Mouse (Mus musculus) liver, adult 2 months (tissue): ENCODE data around the gene Kcnip4. TPM values are rescaled to one million over a fixed set of nuclear protein-coding genes. Genes with fewer than 3 reads are reported as not detected.

Experiments used
- DNase-seq: peaks from one replicate; pipeline ENCODE4 v3.0.0-alpha.2; 2011; ENCODE audit warnings: low read depth, low spot score; ENCODE audit errors: extremely low read depth
- H3K27ac ChIP-seq: fragments of 200-500 bp; replicated peaks from 2 replicates; pipeline ENCODE4 v1.5.1; 2012; ENCODE audit warnings: low read depth, mild to moderate bottlenecking, control low read depth, inconsistent platforms, low read length; ENCODE audit not compliant: insufficient read depth
- H3K27me3 ChIP-seq: fragments of 200-500 bp; 2 replicates; pipeline ENCODE4 v1.6.1; 2012; ENCODE audit warnings: mild to moderate bottlenecking, moderate library complexity, low read length, inconsistent platforms; ENCODE audit not compliant: control insufficient read depth, insufficient read depth
- H3K36me3 ChIP-seq: fragments of 200-500 bp; 2 replicates; pipeline ENCODE4 v1.6.1; 2012; ENCODE audit warnings: low read length, inconsistent platforms; ENCODE audit not compliant: control insufficient read depth, insufficient read depth
- H3K4me1 ChIP-seq: fragments of 200-500 bp; 2 replicates; pipeline ENCODE4 v1.6.1; 2011; ENCODE audit warnings: low read length; ENCODE audit not compliant: control insufficient read depth, insufficient read depth
- H3K4me3 ChIP-seq: fragments of 200-500 bp; 2 replicates; pipeline ENCODE4 v1.5.1; 2011; ENCODE audit warnings: low read depth, mild to moderate bottlenecking, control low read depth, low read length, moderate library complexity; ENCODE audit not compliant: insufficient read depth
- H3K79me2 ChIP-seq: fragments of 200-500 bp; 2 replicates; pipeline ENCODE4 v1.6.1; 2012; ENCODE audit warnings: inconsistent platforms, mild to moderate bottlenecking, low read length, moderate library complexity; ENCODE audit not compliant: control insufficient read depth, insufficient read depth
- H3K9ac ChIP-seq: fragments of 200-500 bp; 2 replicates; pipeline ENCODE4 v1.6.1; 2012; ENCODE audit warnings: low read depth, mild to moderate bottlenecking, control low read depth, inconsistent platforms, low read length
- CTCF ChIP-seq: fragments of 200-500 bp; IDR thresholded peaks from 2 replicates; pipeline ENCODE4 v1.5.1; 2011; ENCODE audit warnings: low read depth, low read length, control low read depth
- POLR2A ChIP-seq: fragments of 200-500 bp; IDR thresholded peaks from 2 replicates; pipeline ENCODE4 v1.6.1; 2011; ENCODE audit warnings: low read length, control low read depth; ENCODE audit not compliant: insufficient read depth; ENCODE audit errors: extremely low read depth
- WGBS: fragments of 180-500 bp; shearing (Covaris S2); methylation state at CpG from one replicate; pipeline ENCODE4 v1.1.7; 2018; 5-methylcytosine and 5-hydroxymethylcytosine counted together
- polyA plus RNA-seq: library from polyadenylated mRNA; depleted of rRNA; stranded (reverse); fragments of >200 nt; gene quantifications from 2 replicates; pipeline ENCODE4 v1.2.3, GENCODE M21; 2012; rRNA removed
- total RNA-seq: library from RNA; depleted of rRNA; stranded (reverse); fragments of >200 nt; gene quantifications from 2 replicates; pipeline ENCODE4 v1.2.3, GENCODE M21; 2014; rRNA removed

Kcnip4 gene
- not detected in 2 replicates for total RNA-seq
- not detected in 2 replicates for polyA plus RNA-seq

DNA sequence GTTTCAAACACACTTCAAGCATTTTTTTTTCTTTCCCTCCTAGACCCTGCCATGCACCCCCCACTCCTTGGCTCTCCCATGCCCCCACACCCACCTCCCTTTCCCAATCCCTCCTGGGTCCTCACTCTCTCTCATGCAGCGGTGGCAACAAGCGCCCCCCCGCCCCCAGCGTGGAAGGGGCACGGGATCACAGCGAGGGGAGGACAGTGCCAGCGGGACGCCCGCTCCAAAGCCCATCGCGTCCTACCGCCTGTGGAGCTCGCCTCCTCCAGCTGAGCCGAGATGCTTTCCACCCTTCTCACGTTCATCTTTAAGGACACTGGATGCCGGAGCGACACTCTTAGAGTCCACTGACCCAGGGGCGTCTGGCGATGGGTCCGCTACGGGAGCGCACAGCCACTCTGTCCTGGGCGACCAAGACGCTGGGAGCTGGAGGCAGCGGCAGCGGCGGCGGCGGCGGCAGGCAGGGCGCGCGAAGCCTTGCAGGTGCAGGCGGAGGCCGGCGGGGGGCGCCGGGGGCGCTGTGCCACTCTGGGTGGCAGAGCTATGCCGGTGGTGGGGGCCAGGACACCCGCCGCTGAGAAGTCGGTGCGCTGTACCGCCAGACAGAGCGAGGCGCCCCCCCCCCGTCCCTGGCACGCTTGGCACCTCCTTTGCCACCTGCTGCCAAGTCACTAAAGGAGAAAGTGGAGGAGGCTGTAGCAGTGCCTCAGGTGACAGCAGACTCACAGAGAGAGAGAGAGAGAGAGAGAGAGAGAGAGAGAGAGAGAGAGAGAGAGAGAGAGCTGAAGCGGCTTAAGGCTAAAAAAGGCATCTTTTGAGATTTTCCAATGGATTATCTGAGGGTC lies at the start of gene Kcnip4:
TSS of gene Kcnip4 (minus strand) at position 514 of the 848 bp plus-strand sequence.
- Histone ChIP-seq H3K4me1 (no peaks in the 10 kb centered on the region), H3K4me3 (no peak within 1 kb of the TSS), H3K27ac (no peak within 1 kb of the TSS), H3K36me3 (no peaks in the 10 kb centered on the region), H3K9ac (no peak within 1 kb of the TSS), H3K27me3 (peaks cover 8% of the 10 kb centered on the region), H3K79me2 (no peaks in the 10 kb centered on the region)
- TF ChIP-seq CTCF (no peak), POLR2A (no peak)
- no peak for DNase-seq
- WGBS, result 3% methylated on average over 50 of the region's 50 CpGs

DNA sequence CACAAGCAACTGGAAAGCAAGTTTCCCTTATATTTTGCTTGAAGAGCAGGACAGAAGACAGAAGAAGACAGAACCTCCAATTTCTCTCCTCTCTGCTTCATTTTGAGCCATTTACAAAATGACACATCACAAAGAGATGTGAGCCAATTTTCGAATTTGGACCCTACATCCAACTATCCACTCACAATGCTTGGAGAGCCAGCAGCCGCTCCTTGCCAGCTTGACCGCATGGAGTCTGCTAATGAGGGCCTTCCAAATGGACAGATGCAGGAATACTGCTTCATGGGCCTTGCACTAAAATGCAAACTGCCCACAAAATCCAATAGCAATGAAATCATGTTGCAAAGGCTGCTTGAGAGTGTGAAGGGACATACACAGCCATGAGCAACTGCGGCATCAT lies 47.2 kb upstream of the Kcnip4 start:
- Histone ChIP-seq H3K9ac (no peak overlapping the region), H3K27ac (no peak overlapping the region), H3K79me2 (no peaks in the 10 kb centered on the region), H3K4me1 (no peaks in the 10 kb centered on the region), H3K4me3 (no peak overlapping the region), H3K27me3 (no peaks in the 10 kb centered on the region), H3K36me3 (no peaks in the 10 kb centered on the region)
- TF ChIP-seq CTCF (no peak), POLR2A (no peak)
- DNase-seq, result no peak
- WGBS, result 73% methylated on average over 4 of the region's 4 CpGs

DNA sequence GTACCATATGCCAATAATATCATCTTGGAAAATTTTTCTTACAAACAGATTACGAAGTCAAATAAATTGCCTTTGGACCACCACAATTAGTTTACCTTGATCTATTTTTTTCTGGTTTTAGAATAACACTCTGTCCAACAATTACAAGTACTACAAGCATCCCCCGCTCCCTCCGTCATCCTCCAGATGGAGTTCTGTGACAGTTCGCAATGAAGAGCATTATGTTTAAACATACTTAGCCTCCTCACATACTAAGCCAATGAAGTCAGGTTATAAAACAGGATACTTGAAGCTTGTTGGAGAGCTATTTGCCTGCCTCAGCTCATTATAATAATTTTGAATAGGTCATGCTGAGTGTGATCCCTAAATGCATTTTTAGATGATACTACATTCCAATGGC lies 39.0 kb upstream of the Kcnip4 start:
- H3K4me1 ChIP-seq, result no peaks in the 10 kb centered on the region
- 87% methylated on average over 4 of the region's 4 CpGs for WGBS
- TF ChIP-seq POLR2A (no peak), CTCF (no peak)
- no peak for DNase-seq
- no peak overlapping the region for H3K9ac ChIP-seq
- H3K36me3 ChIP-seq, result no peaks in the 10 kb centered on the region
- no peaks in the 10 kb centered on the region for H3K27me3 ChIP-seq
- H3K27ac ChIP-seq, result no peak overlapping the region
- H3K4me3 ChIP-seq, result no peak overlapping the region
- no peaks in the 10 kb centered on the region for H3K79me2 ChIP-seq

DNA sequence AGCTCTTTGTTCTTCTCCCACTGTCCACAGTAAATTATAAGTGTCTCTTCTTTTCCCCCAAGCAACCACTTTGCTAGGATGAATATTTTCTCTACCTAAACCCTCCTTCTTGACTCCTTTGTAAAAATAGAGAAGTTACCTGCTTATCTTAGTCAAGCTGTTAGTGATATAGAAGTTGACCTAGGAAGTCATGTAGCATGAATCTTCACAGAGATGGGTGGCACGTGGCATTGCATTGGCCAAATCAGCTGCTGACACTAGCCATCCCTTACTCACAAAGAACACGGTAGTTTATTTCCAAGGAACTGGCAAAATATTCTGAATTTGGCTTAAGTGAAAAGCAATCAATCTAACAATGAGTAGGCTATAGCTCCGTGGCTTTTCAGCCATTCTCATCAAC lies 32.7 kb upstream of the Kcnip4 start:
- Histone ChIP-seq H3K4me3 (no peak overlapping the region), H3K27me3 (no peaks in the 10 kb centered on the region), H3K36me3 (no peaks in the 10 kb centered on the region), H3K79me2 (no peaks in the 10 kb centered on the region), H3K4me1 (no peaks in the 10 kb centered on the region), H3K9ac (no peak overlapping the region), H3K27ac (no peak overlapping the region)
- 75% methylated on average over 3 of the region's 3 CpGs for WGBS
- no peak for DNase-seq
- TF ChIP-seq CTCF (no peak), POLR2A (no peak)

DNA sequence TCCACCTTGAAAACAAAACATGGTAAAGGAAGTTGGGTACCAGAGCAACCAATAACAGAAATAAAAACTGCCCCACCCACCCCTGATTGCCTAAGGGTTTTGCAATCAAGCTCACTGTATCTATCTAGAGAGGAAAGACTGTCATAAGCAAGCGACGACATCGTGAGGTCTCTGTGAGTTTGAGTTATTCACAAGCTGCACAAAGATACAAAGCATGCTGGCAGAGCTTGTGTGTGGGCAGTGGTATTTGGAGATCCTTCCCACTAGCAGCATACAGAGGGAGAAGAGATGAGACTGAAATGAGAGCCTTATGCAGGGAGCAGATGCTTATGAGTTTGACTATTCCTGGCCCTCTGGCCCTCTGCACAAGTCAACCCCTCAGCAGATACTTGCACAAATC lies 23.2 kb upstream of the Kcnip4 start:
- WGBS, result 84% methylated on average over 3 of the region's 3 CpGs
- no peak for TF ChIP-seq POLR2A
- TF ChIP-seq CTCF, result no peak

DNA sequence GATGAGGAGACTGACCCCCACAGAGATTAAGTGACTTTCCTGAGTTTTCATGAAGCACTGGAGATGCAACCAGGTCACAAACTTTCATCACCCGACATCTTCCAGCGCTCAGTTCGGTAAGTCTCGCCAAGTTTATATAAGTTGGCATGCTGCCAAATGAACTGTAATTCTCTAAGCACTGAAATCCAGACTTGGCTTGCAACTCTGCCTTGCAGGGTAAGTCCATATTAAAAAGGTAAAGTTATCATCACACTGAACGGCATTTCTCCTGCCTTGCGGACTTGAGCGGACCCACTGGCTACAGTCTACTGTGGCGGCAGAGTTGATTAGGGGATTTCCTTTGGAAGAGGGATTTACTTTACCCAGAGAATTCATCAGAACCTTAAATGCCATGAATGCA lies 4.7 kb upstream of the Kcnip4 start:
- no peak for TF ChIP-seq CTCF
- no peak for TF ChIP-seq POLR2A
- Histone ChIP-seq H3K27ac (no peak overlapping the region), H3K9ac (no peak overlapping the region), H3K4me1 (no peaks in the 10 kb centered on the region), H3K27me3 (peaks cover 7% of the 10 kb centered on the region), H3K4me3 (no peak overlapping the region), H3K79me2 (no peaks in the 10 kb centered on the region), H3K36me3 (no peaks in the 10 kb centered on the region)
- DNase-seq, result peak; percentile 3
- 84% methylated on average over 8 of the region's 8 CpGs for WGBS

More for the DNA sequence above, 23.2 kb upstream of the Kcnip4 start:
- no peak for DNase-seq
- Histone ChIP-seq H3K27me3 (no peaks in the 10 kb centered on the region), H3K9ac (no peak overlapping the region), H3K36me3 (no peaks in the 10 kb centered on the region), H3K79me2 (no peaks in the 10 kb centered on the region), H3K27ac (no peak overlapping the region), H3K4me1 (no peaks in the 10 kb centered on the region), H3K4me3 (no peak overlapping the region)
